Mouse (Mus musculus) MEL (cell line): ENCODE measurements around the gene Sox6. TPM values are rescaled to one million over a fixed set of nuclear protein-coding genes. Genes with fewer than 3 reads are reported as not detected.
A peak's percentile ranks its signal among the peaks of the same experiment; 100 is the strongest.

ENCODE experiments used
- DNase-seq: peaks from one replicate; pipeline ENCODE4 v3.0.0; 2011; ENCODE audit warnings: low read depth, low spot score
- H3K27ac ChIP-seq: 2 replicates; pipeline ENCODE4 v1.5.1; 2012; ENCODE audit warnings: low read depth, mild to moderate bottlenecking, control low read depth, low read length, moderate library complexity; ENCODE audit not compliant: control insufficient read depth
- H3K27me3 ChIP-seq, 2 experiments: fragments of 150-350 bp in 1 of 2; sonication (generic) in 1 of 2; 2 replicates each; pipeline ENCODE4 v1.6.1; 2012; ENCODE audit warnings: low read length in 2 of 2, mild to moderate bottlenecking in 2 of 2, improper control_type of control experiment in 1 of 2, moderate library complexity in 1 of 2; ENCODE audit not compliant: insufficient read depth in 2 of 2, control insufficient read depth in 1 of 2
- H3K36me3 ChIP-seq, 2 experiments: 2 replicates each; pipeline ENCODE4 v1.6.1; 2012 to 2014; ENCODE audit warnings: low read length in 2 of 2, improper control_type of control experiment in 1 of 2, inconsistent platforms in 1 of 2, mild to moderate bottlenecking in 1 of 2; ENCODE audit not compliant: insufficient read depth in 2 of 2, control insufficient read depth in 1 of 2
- H3K4me1 ChIP-seq, 2 experiments: fragments of 150-350 bp in 1 of 2; sonication (generic) in 1 of 2; 2 replicates each; pipeline ENCODE4 v1.6.1; 2012; ENCODE audit warnings: low read length in 2 of 2, improper control_type of control experiment in 1 of 2, mild to moderate bottlenecking in 1 of 2; ENCODE audit not compliant: insufficient read depth in 2 of 2, control insufficient read depth in 1 of 2
- H3K4me3 ChIP-seq, 2 experiments: fragments of 150-350 bp in 1 of 2; sonication (generic) in 1 of 2; 2 replicates each; pipeline ENCODE4 v1.5.1; 2012; ENCODE audit warnings: low read depth in 2 of 2, low read length in 2 of 2, mild to moderate bottlenecking in 2 of 2, moderate library complexity in 2 of 2, control low read depth in 1 of 2, improper control_type of control experiment in 1 of 2; ENCODE audit not compliant: control insufficient read depth in 1 of 2, insufficient read depth in 1 of 2
- H3K79me2 ChIP-seq: 2 replicates; pipeline ENCODE4 v1.6.1; 2012; ENCODE audit warnings: mild to moderate bottlenecking, low read length, moderate library complexity; ENCODE audit not compliant: control insufficient read depth, poor library complexity, insufficient read depth
- H3K9ac ChIP-seq: 2 replicates; pipeline ENCODE4 v1.6.1; 2012; ENCODE audit warnings: low read depth, mild to moderate bottlenecking, control low read depth, low read length, moderate library complexity; ENCODE audit not compliant: control insufficient read depth, poor library complexity, severe bottlenecking
- H3K9me3 ChIP-seq: fragments of 150-350 bp; sonication (generic); replicated peaks from 2 replicates; pipeline ENCODE4 v1.6.1; 2012; ENCODE audit warnings: mild to moderate bottlenecking, low read length, improper control_type of control experiment, moderate library complexity; ENCODE audit not compliant: insufficient read depth
- BHLHE40 ChIP-seq: IDR thresholded peaks from 2 replicates; pipeline ENCODE4 v1.6.1; 2012; ENCODE audit warnings: low read depth, mild to moderate bottlenecking, inconsistent platforms, low read length, improper control_type of control experiment, borderline replicate concordance
- ETS1 ChIP-seq: IDR thresholded peaks from 2 replicates; pipeline ENCODE4 v1.6.1; 2012; ENCODE audit warnings: low read depth, mild to moderate bottlenecking, inconsistent platforms, low read length, improper control_type of control experiment, moderate library complexity
- JUND ChIP-seq: IDR thresholded peaks from 2 replicates; pipeline ENCODE4 v1.6.1; 2011; ENCODE audit warnings: low read depth, mild to moderate bottlenecking, improper control_type of control experiment, low read length
- KAT2A ChIP-seq: conservative IDR thresholded peaks from 2 replicates; pipeline ENCODE4 v1.6.1; 2012; ENCODE audit warnings: low read depth, low read length, improper control_type of control experiment, inconsistent platforms
- MAX ChIP-seq: IDR thresholded peaks from 2 replicates; pipeline ENCODE4 v1.6.1; 2011; ENCODE audit warnings: low read length, improper control_type of control experiment
- MAZ ChIP-seq: IDR thresholded peaks from 2 replicates; pipeline ENCODE4 v1.6.1; 2012; ENCODE audit warnings: low read depth, mild to moderate bottlenecking, inconsistent platforms, low read length, improper control_type of control experiment
- MEF2A ChIP-seq: IDR thresholded peaks from 2 replicates; pipeline ENCODE4 v1.6.1; 2014; ENCODE audit warnings: low read depth, mild to moderate bottlenecking, inconsistent platforms, low read length, improper control_type of control experiment; ENCODE audit not compliant: poor library complexity, insufficient replicate concordance, severe bottlenecking; ENCODE audit errors: extremely low read depth
- MYB ChIP-seq: IDR thresholded peaks from 2 replicates; pipeline ENCODE4 v1.6.1; 2011; ENCODE audit warnings: mild to moderate bottlenecking, low read depth, low read length, improper control_type of control experiment
- MYC ChIP-seq: IDR thresholded peaks from 2 replicates; pipeline ENCODE4 v1.6.1; 2011; ENCODE audit warnings: low read depth, mild to moderate bottlenecking, low read length, improper control_type of control experiment, moderate library complexity
- NRF1 ChIP-seq: IDR thresholded peaks from 2 replicates; pipeline ENCODE4 v1.6.1; 2014; ENCODE audit warnings: low read depth, mild to moderate bottlenecking, inconsistent platforms, low read length, improper control_type of control experiment, moderate library complexity; ENCODE audit not compliant: poor library complexity, insufficient read depth, severe bottlenecking
- POLR2AphosphoS2 ChIP-seq: IDR thresholded peaks from 2 replicates; pipeline ENCODE4 v1.6.1; 2011; ENCODE audit warnings: low read length, improper control_type of control experiment
- POLR2AphosphoS5 ChIP-seq: IDR thresholded peaks from 2 replicates; pipeline ENCODE4 v1.6.1; 2012; ENCODE audit warnings: low read depth, borderline replicate concordance, mild to moderate bottlenecking, inconsistent platforms, low read length, moderate library complexity, mixed read lengths
- SIN3A ChIP-seq: IDR thresholded peaks from 2 replicates; pipeline ENCODE4 v1.6.1; 2012; ENCODE audit warnings: low read length, improper control_type of control experiment, inconsistent platforms
- SMC3 ChIP-seq: IDR thresholded peaks from 2 replicates; pipeline ENCODE4 v1.6.1; 2011; ENCODE audit warnings: low read depth, low read length, improper control_type of control experiment
- TAL1 ChIP-seq: IDR thresholded peaks from 2 replicates; pipeline ENCODE4 v1.6.1; 2012; ENCODE audit warnings: mild to moderate bottlenecking, inconsistent platforms, low read length, moderate library complexity, mixed read lengths
- TBP ChIP-seq: IDR thresholded peaks from 2 replicates; pipeline ENCODE4 v1.8.0; 2011; ENCODE audit warnings: low read depth, low read length, improper control_type of control experiment
- TCF12 ChIP-seq: IDR thresholded peaks from 2 replicates; pipeline ENCODE4 v1.6.1; 2014; ENCODE audit warnings: low read depth, mild to moderate bottlenecking, inconsistent platforms, low read length, improper control_type of control experiment, moderate library complexity
- ZMIZ1 ChIP-seq: IDR thresholded peaks from 2 replicates; pipeline ENCODE4 v1.6.1; 2012; ENCODE audit warnings: low read depth, mild to moderate bottlenecking, inconsistent platforms, low read length, improper control_type of control experiment, moderate library complexity
- ZNF384 ChIP-seq: IDR thresholded peaks from 2 replicates; pipeline ENCODE4 v1.6.1; 2012; ENCODE audit warnings: low read depth, mild to moderate bottlenecking, inconsistent platforms, low read length, improper control_type of control experiment
- polyA plus RNA-seq, 2 experiments: library from polyadenylated mRNA; stranded (reverse) in 1 of 2; unstranded in 1 of 2; fragments of >175 nt in 1 of 2; fragments of >200 nt in 1 of 2; gene quantifications; 2 replicates each; pipeline versions ENCODE4 v1.2.1 to v1.2.4; 2012; ENCODE audit warnings: low replicate concordance in 2 of 2, low read depth in 1 of 2; ENCODE audit not compliant: insufficient read length in 2 of 2, insufficient read depth in 1 of 2, missing spikeins in 1 of 2
- total RNA-seq: library from RNA; depleted of rRNA; stranded (reverse); fragments of 300-350 nt; gene quantifications from 2 replicates; pipeline ENCODE4 v1.2.3, GENCODE M21; 2012

Gene Sox6
- total and polyA plus RNA-seq, 3 experiments, result 2.6 to 4.6 TPM; not detected in 1

DNA sequence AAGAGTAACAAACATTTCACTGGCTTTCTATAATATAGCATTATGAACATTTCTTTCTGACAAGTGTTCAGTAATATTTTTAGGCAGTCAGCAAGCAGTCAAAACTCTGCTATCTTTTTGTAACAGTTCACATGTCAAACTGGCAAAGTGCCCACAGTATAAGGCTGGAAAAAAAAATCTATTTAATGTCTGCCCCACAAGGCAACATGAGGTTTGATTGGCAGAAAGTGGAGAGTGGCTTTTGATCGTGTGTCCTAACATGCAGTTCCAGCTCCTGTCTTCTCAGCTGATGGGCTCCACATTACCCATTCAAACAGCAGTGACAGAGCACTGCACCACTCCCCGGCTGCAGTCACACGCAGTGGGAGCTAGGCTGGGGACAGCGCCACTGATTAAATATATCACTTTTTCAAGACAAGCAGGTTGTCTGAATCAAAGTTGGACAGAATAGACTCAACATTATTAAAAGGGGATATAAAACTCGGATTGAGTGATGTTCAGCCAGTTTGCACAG is 286.4 kb downstream of the Sox6 start:
- Histone ChIP-seq H3K9me3 (no peaks in the 10 kb centered on the region), H3K4me1 (no peaks in the 10 kb centered on the region), H3K27me3 (no peaks in the 10 kb centered on the region; a peak in 1 of 4 replicates), H3K79me2 (no peaks in the 10 kb centered on the region), H3K4me3 (no peak overlapping the region), H3K27ac (no peak overlapping the region), H3K9ac (no peak overlapping the region), H3K36me3 (no peaks in the 10 kb centered on the region)
- peak; percentile 39 for DNase-seq
- TF ChIP-seq TBP, result no peak
- 0 out of 2 replicates have a peak, but pooled peaks have one; percentile 7 for TF ChIP-seq SMC3
- TF ChIP-seq ETS1, result no peak
- TF ChIP-seq ZMIZ1, result no peak
- TF ChIP-seq NRF1, result no peak
- no peak for TF ChIP-seq ZNF384
- TF ChIP-seq MEF2A, result no peak
- TF ChIP-seq KAT2A, result no peak
- TF ChIP-seq TCF12, result 0 out of 2 replicates have a peak, but pooled peaks have one; percentile 10
- TF ChIP-seq, all 39 proteins: peak for 2

GRCm38 (mm10) chr7:115751083-115751482 is 287.5 kb downstream of the Sox6 start:
- TF ChIP-seq BHLHE40 (no peak), TAL1 (no peak), MAZ (no peak), TCF12 (no peak), KAT2A (no peak), MAX (no peak), MYC (no peak), JUND (no peak), SIN3A (no peak), POLR2AphosphoS2 (no peak), MEF2A (no peak), POLR2AphosphoS5 (no peak), MYB (no peak)
- no peaks in the 10 kb centered on the region for H3K9me3 ChIP-seq
- no peak overlapping the region for H3K9ac ChIP-seq
- no peak for DNase-seq
- H3K36me3 ChIP-seq, result no peaks in the 10 kb centered on the region
- H3K4me1 ChIP-seq, result no peaks in the 10 kb centered on the region
- no peaks in the 10 kb centered on the region for H3K79me2 ChIP-seq
- H3K4me3 ChIP-seq, result no peak overlapping the region
- no peaks in the 10 kb centered on the region; a peak in 2 of 4 replicates for H3K27me3 ChIP-seq
- H3K27ac ChIP-seq, result no peak overlapping the region
